Mouse (Mus musculus) E14TG2a.4 (cell line): Measurements from ENCODE around the gene Cenpp.

Experiments used
- H3K27me3 ChIP-seq: 2 replicates; pipeline ENCODE4 v1.6.1; 2014; ENCODE audit warnings: low read length, control low read depth; ENCODE audit not compliant: insufficient read depth
- H3K36me3 ChIP-seq: 2 replicates; pipeline ENCODE4 v1.6.1; 2014; ENCODE audit warnings: low read length, control low read depth; ENCODE audit not compliant: insufficient read depth
- H3K4me1 ChIP-seq: replicated peaks from 2 replicates; pipeline ENCODE4 v1.6.1; 2014; ENCODE audit warnings: low read depth, low read length, control low read depth
- H3K4me3 ChIP-seq: replicated peaks from 2 replicates; pipeline ENCODE4 v1.5.1; 2014; ENCODE audit warnings: mild to moderate bottlenecking, low read length
- H3K9me3 ChIP-seq: 2 replicates; pipeline ENCODE4 v1.6.1; 2014; ENCODE audit warnings: low read length, control low read depth
- CTCF ChIP-seq: conservative IDR thresholded peaks from 2 replicates; pipeline ENCODE4 v1.5.1; 2014; ENCODE audit warnings: low read length
- NANOG ChIP-seq: IDR thresholded peaks from 2 replicates; pipeline ENCODE4 v1.6.1; 2014; ENCODE audit warnings: borderline replicate concordance, low read length, mixed read lengths
- POU5F1 ChIP-seq: IDR thresholded peaks from 2 replicates; pipeline ENCODE4 v1.6.1; 2014; ENCODE audit warnings: low read length, borderline replicate concordance

Gene Cenpp

GRCm38 (mm10) chr13:49469002-49469401, 183.6 kb downstream of the Cenpp start:
- H3K4me1 ChIP-seq = no peaks in the 10 kb centered on the region
- H3K27me3 ChIP-seq = no peaks in the 10 kb centered on the region
- no peaks in the 10 kb centered on the region for H3K9me3 ChIP-seq
- TF ChIP-seq CTCF = no peak
- no peak for TF ChIP-seq POU5F1
- no peak for TF ChIP-seq NANOG
- H3K36me3 ChIP-seq = peaks cover 46% of the 10 kb centered on the region
- no peak overlapping the region for H3K4me3 ChIP-seq

- H3K4me3 ChIP-seq = no peak overlapping the region
- TF ChIP-seq CTCF (no peak), POU5F1 (no peak), NANOG (no peak)
- H3K9me3 ChIP-seq = no peaks in the 10 kb centered on the region
- peaks cover 58% of the 10 kb centered on the region for H3K36me3 ChIP-seq
- H3K27me3 ChIP-seq = no peaks in the 10 kb centered on the region
- no peaks in the 10 kb centered on the region for H3K4me1 ChIP-seq
Measured at GRCm38 (mm10) chr13:49467585-49467984, 185.0 kb downstream of the Cenpp start.

- TF ChIP-seq NANOG (no peak), CTCF (no peak), POU5F1 (no peak)
- no peaks in the 10 kb centered on the region for H3K9me3 ChIP-seq
- H3K4me1 ChIP-seq = no peaks in the 10 kb centered on the region
- H3K36me3 ChIP-seq = peaks cover 68% of the 10 kb centered on the region
- no peak overlapping the region for H3K4me3 ChIP-seq
- no peaks in the 10 kb centered on the region for H3K27me3 ChIP-seq
Measured at GRCm38 (mm10) chr13:49466393-49467075, 186.1 kb downstream of the Cenpp start.

GRCm38 (mm10) chr13:49465875-49466274, 186.7 kb downstream of the Cenpp start:
- Histone ChIP-seq H3K4me1 (no peaks in the 10 kb centered on the region), H3K4me3 (no peak overlapping the region), H3K9me3 (no peaks in the 10 kb centered on the region), H3K27me3 (no peaks in the 10 kb centered on the region), H3K36me3 (peaks cover 71% of the 10 kb centered on the region)
- no peak for TF ChIP-seq CTCF
- TF ChIP-seq POU5F1 = no peak
- no peak for TF ChIP-seq NANOG

- Histone ChIP-seq H3K36me3 (peaks cover 88% of the 10 kb centered on the region), H3K4me1 (peaks cover 3% of the 10 kb centered on the region), H3K27me3 (no peaks in the 10 kb centered on the region), H3K4me3 (no peak overlapping the region), H3K9me3 (no peaks in the 10 kb centered on the region)
- TF ChIP-seq NANOG (no peak), POU5F1 (no peak), CTCF (no peak)
Measured at GRCm38 (mm10) chr13:49462921-49463320, 189.7 kb downstream of the Cenpp start.

- peaks cover 3% of the 10 kb centered on the region for H3K4me1 ChIP-seq
- TF ChIP-seq CTCF (no peak), NANOG (no peak), POU5F1 (no peak)
- no peaks in the 10 kb centered on the region for H3K9me3 ChIP-seq
- H3K36me3 ChIP-seq = peaks cover 88% of the 10 kb centered on the region
- H3K27me3 ChIP-seq = no peaks in the 10 kb centered on the region
- H3K4me3 ChIP-seq = no peak overlapping the region
Measured at GRCm38 (mm10) chr13:49461458-49462132, 191.0 kb downstream of the Cenpp start.

- TF ChIP-seq CTCF = no peak
- TF ChIP-seq POU5F1 = no peak
- no peak for TF ChIP-seq NANOG
- H3K4me3 ChIP-seq = no peak overlapping the region
- no peaks in the 10 kb centered on the region for H3K27me3 ChIP-seq
- peaks cover 83% of the 10 kb centered on the region for H3K36me3 ChIP-seq
- no peaks in the 10 kb centered on the region for H3K9me3 ChIP-seq
- H3K4me1 ChIP-seq = peaks cover 3% of the 10 kb centered on the region
Measured at GRCm38 (mm10) chr13:49460692-49461414, 191.7 kb downstream of the Cenpp start.

GRCm38 (mm10) chr13:49460276-49460675, 192.3 kb downstream of the Cenpp start:
- H3K4me3 ChIP-seq = no peak overlapping the region

More at GRCm38 (mm10) chr13:49460276-49460675, 192.3 kb downstream of the Cenpp start:
- no peaks in the 10 kb centered on the region for H3K9me3 ChIP-seq
- H3K36me3 ChIP-seq = peaks cover 78% of the 10 kb centered on the region
- TF ChIP-seq NANOG (no peak), POU5F1 (no peak), CTCF (no peak)
- no peaks in the 10 kb centered on the region for H3K27me3 ChIP-seq
- H3K4me1 ChIP-seq = peaks cover 3% of the 10 kb centered on the region
